Mouse (Mus musculus): ENCODE measurements around the gene BC051665. TPM values are rescaled to one million over a fixed set of nuclear protein-coding genes. Genes with fewer than 3 reads are reported as not detected.

Gene BC051665
- polyA plus RNA-seq (2015; fragmentation: Nextera tagmentation; extraction: Ambion mirVana), result not detected in 2 replicates

DNA sequence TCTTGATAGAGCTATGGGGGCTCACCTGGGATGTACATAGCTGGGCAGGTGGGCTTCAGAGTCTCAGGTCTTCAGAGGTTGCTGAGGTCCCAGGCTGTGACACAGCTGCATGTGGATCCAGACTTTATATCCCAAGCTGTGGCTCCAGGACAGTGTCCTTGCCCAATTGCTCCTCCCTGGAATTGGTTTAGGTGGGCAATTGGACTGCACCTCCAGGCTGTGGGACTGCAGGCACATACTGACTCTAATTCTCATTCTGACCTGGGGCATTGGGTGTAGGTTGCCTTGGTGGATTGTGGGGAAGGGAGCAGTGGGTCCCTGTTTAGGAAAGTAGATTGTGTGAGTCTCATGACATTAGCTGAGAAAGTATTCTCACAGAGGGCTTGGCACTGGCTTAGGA is at the start of gene BC051665:
Gene BC051665, minus strand, starts transcription at position 101 of the 400 bp plus-strand sequence.
- Histone ChIP-seq H3K27me3 (no peaks in the 10 kb centered on the region), H3K27ac (replicated peaks) (no peak within 1 kb of the TSS), H3K4me3 (replicated peaks) (no peak within 1 kb of the TSS), H3K4me2 (replicated peaks) (no peak within 1 kb of the TSS), H3K4me1 (no peaks in the 10 kb centered on the region), H3K9ac (no peak within 1 kb of the TSS), H3K36me3 (no peaks in the 10 kb centered on the region), H3K9me3 (replicated peaks) (no peaks in the 10 kb centered on the region)
- ATAC-seq (ENCODE audit: insufficient number of reproducible peaks, low FRiP score, low TSS enrichment, low read depth), result no peak

GRCm38 (mm10) chr13:60826052-60826451 is 39.9 kb upstream of the BC051665 start:
- Histone ChIP-seq H3K4me3 (replicated peaks) (no peak overlapping the region), H3K36me3 (no peaks in the 10 kb centered on the region), H3K9ac (no peak overlapping the region), H3K4me2 (replicated peaks) (no peak overlapping the region), H3K4me1 (no peaks in the 10 kb centered on the region), H3K27ac (replicated peaks) (no peak overlapping the region), H3K27me3 (no peaks in the 10 kb centered on the region), H3K9me3 (replicated peaks) (no peaks in the 10 kb centered on the region)
- ATAC-seq (ENCODE audit: insufficient number of reproducible peaks, low FRiP score, low TSS enrichment, low read depth), result no peak
- WGBS, result 57% methylated on average over 3 of the region's 3 CpGs

DNA sequence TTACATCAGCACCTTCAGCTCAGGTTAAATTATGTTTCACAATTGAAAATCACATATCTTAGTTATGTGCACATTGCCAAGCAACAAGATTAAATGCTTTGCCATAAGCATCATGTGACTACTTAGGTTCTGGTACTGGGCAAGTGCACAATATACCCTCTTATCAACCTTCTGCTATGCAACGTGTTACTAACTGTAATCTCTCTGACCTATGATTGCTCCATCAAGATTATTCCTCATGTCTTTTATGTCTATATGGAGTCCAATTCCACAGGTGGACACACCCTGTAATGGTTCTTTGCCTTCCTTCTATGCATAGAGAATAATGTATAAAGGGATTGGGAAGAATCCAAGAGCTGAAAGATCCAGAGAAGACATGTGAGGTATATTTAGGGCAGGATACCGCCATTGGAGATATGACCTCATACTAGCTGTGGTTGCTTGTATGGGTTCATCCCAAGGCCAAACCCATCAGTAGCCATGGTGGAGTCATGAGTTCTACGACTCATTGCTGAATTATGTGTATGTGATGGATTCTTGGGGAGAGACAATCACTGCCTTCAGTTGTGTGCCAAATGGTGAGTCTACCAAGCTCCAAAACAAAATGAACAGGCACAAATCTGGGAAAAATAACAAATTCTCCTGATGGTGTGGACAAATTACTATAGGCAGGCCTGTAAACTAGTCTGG is 34.5 kb upstream of the BC051665 start:
- WGBS, result 61% methylated on average over 3 of the region's 3 CpGs
- Histone ChIP-seq H3K9me3 (replicated peaks) (no peaks in the 10 kb centered on the region), H3K4me1 (no peaks in the 10 kb centered on the region), H3K4me3 (replicated peaks) (no peak overlapping the region), H3K4me2 (replicated peaks) (no peak overlapping the region), H3K36me3 (no peaks in the 10 kb centered on the region), H3K27me3 (no peaks in the 10 kb centered on the region), H3K9ac (no peak overlapping the region), H3K27ac (replicated peaks) (no peak overlapping the region)
- no peak for ATAC-seq (ENCODE audit: insufficient number of reproducible peaks, low FRiP score, low TSS enrichment, low read depth)

GRCm38 (mm10) chr13:60819469-60819868 is 33.3 kb upstream of the BC051665 start:
- Histone ChIP-seq H3K27me3 (no peaks in the 10 kb centered on the region), H3K9ac (no peak overlapping the region), H3K4me3 (replicated peaks) (no peak overlapping the region), H3K4me1 (no peaks in the 10 kb centered on the region), H3K27ac (replicated peaks) (no peak overlapping the region), H3K36me3 (no peaks in the 10 kb centered on the region), H3K9me3 (replicated peaks) (no peaks in the 10 kb centered on the region), H3K4me2 (replicated peaks) (no peak overlapping the region)
- WGBS, result 13% methylated on average over 7 of the region's 7 CpGs
- no peak for ATAC-seq (ENCODE audit: insufficient number of reproducible peaks, low FRiP score, low TSS enrichment, low read depth)

DNA sequence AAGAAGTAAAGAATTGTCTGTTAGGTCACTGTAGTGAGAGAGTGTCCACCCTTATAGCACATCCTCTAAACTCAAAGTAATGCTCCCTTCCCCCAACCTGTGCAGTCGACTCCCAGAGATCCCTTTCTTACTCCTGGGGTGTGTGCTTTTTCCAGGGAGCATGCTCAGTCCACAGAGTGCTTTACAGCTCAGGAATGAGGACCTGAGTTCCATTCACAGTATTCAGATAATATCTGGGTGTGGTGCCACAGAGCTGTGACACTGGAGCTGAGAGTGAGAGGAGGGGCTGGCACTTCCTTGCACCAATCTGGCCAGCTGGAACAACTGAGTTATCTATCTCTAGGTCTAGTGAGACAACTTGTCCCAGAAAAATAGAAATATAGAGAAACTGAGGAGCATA is 27.6 kb upstream of the BC051665 start:
- Histone ChIP-seq H3K4me2 (replicated peaks) (no peak overlapping the region), H3K9me3 (replicated peaks) (no peaks in the 10 kb centered on the region), H3K4me1 (no peaks in the 10 kb centered on the region), H3K4me3 (replicated peaks) (no peak overlapping the region), H3K9ac (no peak overlapping the region), H3K36me3 (no peaks in the 10 kb centered on the region), H3K27ac (replicated peaks) (no peak overlapping the region), H3K27me3 (no peaks in the 10 kb centered on the region)
- WGBS, result 64% methylated on average over 1 of the region's 1 CpGs
- no peak for ATAC-seq (ENCODE audit: insufficient number of reproducible peaks, low FRiP score, low TSS enrichment, low read depth)

DNA sequence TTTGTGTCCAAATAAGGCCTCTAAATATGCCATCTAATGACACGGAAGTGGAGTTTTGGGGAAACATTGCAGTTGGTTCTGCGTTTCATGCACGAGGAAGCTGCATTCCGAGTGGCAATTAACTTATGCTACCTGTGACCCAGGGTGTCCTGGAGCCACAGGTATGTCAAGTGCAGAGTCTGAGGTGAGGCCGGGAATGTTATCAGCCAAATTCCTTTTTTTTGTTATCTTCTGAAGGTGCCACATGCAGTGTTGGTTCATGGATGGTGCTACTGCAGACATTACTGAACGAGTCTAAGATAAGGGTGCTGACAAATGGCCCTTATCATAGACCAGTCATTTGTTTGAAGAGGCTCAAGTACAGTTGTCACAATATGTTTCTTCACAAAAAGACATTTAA is 26.6 kb upstream of the BC051665 start:
- Histone ChIP-seq H3K4me3 (replicated peaks) (no peak overlapping the region), H3K4me1 (no peaks in the 10 kb centered on the region), H3K36me3 (no peaks in the 10 kb centered on the region), H3K27ac (replicated peaks) (no peak overlapping the region), H3K27me3 (no peaks in the 10 kb centered on the region), H3K9ac (no peak overlapping the region), H3K9me3 (replicated peaks) (no peaks in the 10 kb centered on the region), H3K4me2 (replicated peaks) (no peak overlapping the region)
- WGBS, result 83% methylated on average over 6 of the region's 6 CpGs
- no peak for ATAC-seq (ENCODE audit: insufficient number of reproducible peaks, low FRiP score, low TSS enrichment, low read depth)

- no peak overlapping the region for H3K27ac ChIP-seq (replicated peaks)
- no peak overlapping the region for H3K9ac ChIP-seq
- H3K36me3 ChIP-seq, result no peaks in the 10 kb centered on the region
- no peak overlapping the region for H3K4me2 ChIP-seq (replicated peaks)
- ATAC-seq (ENCODE audit: insufficient number of reproducible peaks, low FRiP score, low TSS enrichment, low read depth), result no peak
- no peaks in the 10 kb centered on the region for H3K4me1 ChIP-seq
- no peak overlapping the region for H3K4me3 ChIP-seq (replicated peaks)
- no peaks in the 10 kb centered on the region for H3K9me3 ChIP-seq (replicated peaks)
- no peaks in the 10 kb centered on the region for H3K27me3 ChIP-seq
- WGBS, result 72% methylated on average over 2 of the region's 2 CpGs
These were observed 23.5 kb upstream of the BC051665 start for GRCm38 (mm10) chr13:60809690-60810089.

DNA sequence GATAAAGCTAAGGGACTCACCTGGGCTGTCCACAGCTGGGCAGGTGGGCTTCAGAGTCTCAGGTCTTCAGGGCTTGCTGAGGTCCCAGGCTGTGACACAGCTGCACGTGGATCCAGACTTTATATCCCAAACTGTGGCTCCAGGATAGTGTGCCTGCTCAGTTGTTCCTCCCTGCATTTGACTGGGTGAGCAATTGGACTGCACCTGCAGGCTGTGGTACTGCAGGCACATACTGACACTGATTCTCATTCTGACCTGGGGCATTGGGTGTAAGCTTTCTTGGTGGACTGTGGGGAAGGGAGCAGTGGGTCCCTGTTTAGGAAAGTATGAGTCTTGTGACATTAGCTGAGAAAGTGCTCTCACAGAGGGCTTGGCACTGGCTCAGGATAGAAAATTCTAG is 16.6 kb upstream of the BC051665 start, which contains the start of gene Ctsll3:
Gene Ctsll3, minus strand, starts transcription at position 101 of the 400 bp plus-strand sequence.
- WGBS, result 54% methylated on average over 1 of the region's 1 CpGs
- Histone ChIP-seq H3K27me3 (no peaks in the 10 kb centered on the region), H3K4me3 (replicated peaks) (no peak within 1 kb of the TSS), H3K27ac (replicated peaks) (no peak within 1 kb of the TSS), H3K4me2 (replicated peaks) (no peak within 1 kb of the TSS), H3K9ac (no peak within 1 kb of the TSS), H3K9me3 (replicated peaks) (no peaks in the 10 kb centered on the region), H3K36me3 (no peaks in the 10 kb centered on the region), H3K4me1 (no peaks in the 10 kb centered on the region)
- ATAC-seq (ENCODE audit: insufficient number of reproducible peaks, low FRiP score, low TSS enrichment, low read depth), result no peak

DNA sequence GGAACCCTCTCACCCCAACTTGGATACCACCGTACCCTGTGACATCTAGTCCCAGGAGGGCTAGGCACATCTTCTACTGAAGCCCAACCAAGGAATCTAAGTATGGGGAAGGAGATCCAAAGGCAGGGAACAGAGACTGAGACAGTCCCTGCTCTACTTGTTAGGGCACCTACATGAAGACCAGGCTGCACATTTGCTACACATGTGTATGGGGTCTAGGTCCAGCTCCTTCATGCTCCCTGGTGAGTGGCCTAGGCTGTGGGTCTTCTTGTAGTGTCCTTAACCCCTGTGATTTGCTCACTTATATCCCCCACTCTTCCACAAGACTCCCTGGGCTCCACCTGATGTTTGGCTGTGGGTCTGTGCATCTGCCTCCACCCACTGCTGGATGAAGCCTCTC is 3.3 kb upstream of the BC051665 start:
- Histone ChIP-seq H3K9ac (no peak overlapping the region), H3K36me3 (no peaks in the 10 kb centered on the region), H3K27ac (replicated peaks) (no peak overlapping the region), H3K4me1 (no peaks in the 10 kb centered on the region), H3K4me2 (replicated peaks) (no peak overlapping the region), H3K27me3 (no peaks in the 10 kb centered on the region), H3K9me3 (replicated peaks) (no peaks in the 10 kb centered on the region), H3K4me3 (replicated peaks) (no peak overlapping the region)
- no peak for ATAC-seq (ENCODE audit: insufficient number of reproducible peaks, low FRiP score, low TSS enrichment, low read depth)
- WGBS, result 85% methylated on average over 1 of the region's 1 CpGs

DNA sequence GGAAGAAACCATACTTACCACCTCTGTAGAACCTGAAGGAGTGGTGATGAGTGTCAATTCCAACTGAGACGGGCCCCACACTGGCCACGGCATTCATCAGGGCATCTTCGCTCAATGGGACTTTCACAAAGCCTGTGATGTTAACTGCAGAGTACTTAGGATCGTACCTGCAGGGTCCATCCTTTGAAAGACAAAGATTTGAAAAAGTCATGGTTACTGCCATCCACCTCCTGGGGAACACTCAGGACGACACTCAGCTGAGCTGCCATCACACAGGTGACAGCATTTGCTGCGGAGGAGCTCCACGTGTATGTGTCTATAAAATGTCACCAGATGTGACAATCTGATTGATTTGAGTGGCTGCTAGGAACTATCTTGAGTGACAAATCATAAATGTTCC is 2.9 kb downstream of the BC051665 start:
- Histone ChIP-seq H3K36me3 (no peaks in the 10 kb centered on the region), H3K4me3 (replicated peaks) (no peak overlapping the region), H3K27me3 (no peaks in the 10 kb centered on the region), H3K4me2 (replicated peaks) (no peak overlapping the region), H3K9me3 (replicated peaks) (no peaks in the 10 kb centered on the region), H3K27ac (replicated peaks) (no peak overlapping the region), H3K9ac (no peak overlapping the region), H3K4me1 (no peaks in the 10 kb centered on the region)
- no peak for ATAC-seq (ENCODE audit: insufficient number of reproducible peaks, low FRiP score, low TSS enrichment, low read depth)
- 79% methylated on average over 7 of the region's 7 CpGs for WGBS

DNA sequence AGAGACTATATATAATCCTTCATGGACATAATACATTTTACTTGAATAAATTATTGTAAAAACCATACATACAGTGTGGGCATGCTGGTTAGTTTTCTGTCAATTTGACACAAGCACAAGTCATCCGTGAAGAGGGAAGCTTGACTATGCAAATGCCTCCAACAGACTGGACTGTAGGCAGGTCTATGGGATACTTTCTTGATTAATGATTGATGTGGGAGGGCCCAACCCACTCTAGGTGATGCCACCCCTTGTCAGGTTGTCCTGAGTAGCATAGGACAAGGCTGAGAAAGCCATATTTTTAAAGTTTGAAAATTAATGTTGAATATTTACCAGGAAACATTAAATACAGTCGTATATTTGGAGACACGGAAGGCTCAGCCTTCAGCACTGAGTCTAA is 5.6 kb downstream of the BC051665 start:
- Histone ChIP-seq H3K27me3 (no peaks in the 10 kb centered on the region), H3K9me3 (replicated peaks) (no peaks in the 10 kb centered on the region), H3K4me1 (no peaks in the 10 kb centered on the region), H3K27ac (replicated peaks) (no peak overlapping the region), H3K4me3 (replicated peaks) (no peak overlapping the region), H3K36me3 (no peaks in the 10 kb centered on the region), H3K9ac (no peak overlapping the region), H3K4me2 (replicated peaks) (no peak overlapping the region)
- WGBS, result 84% methylated on average over 3 of the region's 3 CpGs
- no peak for ATAC-seq (ENCODE audit: insufficient number of reproducible peaks, low FRiP score, low TSS enrichment, low read depth)

DNA sequence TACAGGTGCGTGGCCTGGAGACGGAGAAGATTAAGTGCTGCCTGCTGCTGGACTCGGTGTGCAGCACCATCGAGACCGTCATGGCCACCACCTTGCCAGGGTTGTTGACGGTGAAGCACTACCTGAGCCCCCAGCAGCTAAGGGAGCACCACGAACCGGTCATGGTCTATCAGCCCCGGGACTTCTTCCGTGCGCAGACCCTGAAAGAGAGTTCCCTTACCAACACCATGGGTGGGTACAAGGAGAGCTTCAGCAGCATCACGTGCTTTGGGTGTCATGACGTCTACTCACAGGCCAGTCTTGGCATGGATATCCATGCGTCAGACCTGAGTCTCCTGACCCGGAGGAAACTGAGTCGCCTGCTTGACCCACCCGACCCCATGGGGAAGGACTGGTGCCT is 25.0 kb downstream of the BC051665 start:
- Histone ChIP-seq H3K36me3 (peaks cover 27% of the 10 kb centered on the region), H3K4me1 (no peaks in the 10 kb centered on the region), H3K27ac (replicated peaks) (no peak overlapping the region), H3K4me3 (replicated peaks) (no peak overlapping the region), H3K9me3 (replicated peaks) (no peaks in the 10 kb centered on the region), H3K4me2 (replicated peaks) (no peak overlapping the region), H3K9ac (no peak overlapping the region), H3K27me3 (no peaks in the 10 kb centered on the region)
- no peak for ATAC-seq (ENCODE audit: insufficient number of reproducible peaks, low FRiP score, low TSS enrichment, low read depth)
- WGBS, result 96% methylated on average over 17 of the region's 17 CpGs

Data from embryonic facial prominence, embryonic 15.5 days (tissue).